Mouse (Mus musculus) spleen, adult 18-20 months (tissue): Measurements from ENCODE around the gene Atp6v1d.

ENCODE experiments used
- DNase-seq, 2 experiments: peaks; one replicate each; pipeline ENCODE4 v3.0.0; 2022; ENCODE audit warnings: mixed read lengths in 2 of 2

Atp6v1d gene

GRCm38 (mm10) chr12:78861496-78862253, at the start of gene Atp6v1d, which contains the start of gene Eif2s1:
Atp6v1d (minus strand) TSS chr12:78861638.
Eif2s1 (plus strand) TSS chr12:78861819.
- DNase-seq = peak; percentile 91 to 98

- no peak for DNase-seq
Observed at GRCm38 (mm10) chr12:78910684-78911461, 49.4 kb upstream of the Atp6v1d start.

DNA sequence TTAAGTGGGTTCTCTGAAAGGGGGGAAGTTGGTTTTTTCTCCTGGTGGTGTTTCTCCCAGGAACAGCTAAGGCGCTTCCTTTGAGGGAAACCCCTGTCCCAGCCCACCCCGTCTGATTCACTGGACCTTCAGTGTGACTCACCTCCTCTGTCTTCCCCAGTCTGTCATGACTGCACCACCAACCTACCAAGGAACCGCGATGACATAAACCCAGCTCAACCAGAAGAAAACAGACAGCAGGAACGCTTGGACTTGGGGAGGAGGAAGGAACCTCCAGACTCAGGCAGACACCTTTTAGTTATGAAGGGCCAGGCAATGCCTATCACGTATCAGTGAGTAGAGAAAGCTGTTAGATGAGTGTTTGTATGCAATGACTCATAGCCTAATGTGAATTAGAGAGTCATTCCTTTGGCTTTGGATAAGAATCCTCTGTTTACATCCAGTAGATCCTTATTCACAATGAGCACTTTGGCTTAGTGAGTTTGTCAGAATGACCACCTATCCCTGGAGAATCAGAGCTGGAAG, 46.7 kb upstream of the Atp6v1d start:
- DNase-seq = no peak

DNA sequence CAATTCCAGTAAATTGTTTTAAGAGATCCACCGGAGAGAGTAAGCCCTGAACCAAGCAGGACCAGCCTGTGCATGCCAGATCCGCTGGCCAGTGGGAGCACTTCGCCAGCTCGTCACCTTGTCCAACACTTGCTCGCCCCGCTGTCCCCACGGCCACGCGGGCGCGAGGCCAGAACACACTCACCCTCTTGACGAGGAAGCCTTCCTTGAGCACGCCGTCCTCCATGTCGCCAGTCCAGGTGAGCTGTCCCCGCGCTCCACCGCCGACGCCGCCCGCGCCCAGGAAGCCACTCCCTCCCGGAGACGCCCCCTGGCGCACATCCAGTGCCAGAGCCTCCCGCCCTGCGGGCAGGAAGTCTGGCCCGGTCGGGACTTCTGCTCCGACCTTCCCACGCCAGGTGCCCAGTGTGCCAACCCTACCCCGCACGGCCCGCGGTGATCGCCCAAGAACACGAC, 45.3 kb upstream of the Atp6v1d start, which contains the start of gene Plek2:
Gene Plek2, minus strand, starts transcription at position 258 of the 456 bp plus-strand sequence.
- DNase-seq = peak; percentile 40 to 59

- no peak for DNase-seq
Observed at GRCm38 (mm10) chr12:78904499-78904898, 43.1 kb upstream of the Atp6v1d start.

GRCm38 (mm10) chr12:78903313-78903712, 41.9 kb upstream of the Atp6v1d start:
- no peak for DNase-seq

- DNase-seq = peak; percentile 53 to 58
Observed at GRCm38 (mm10) chr12:78901467-78901866, 40.0 kb upstream of the Atp6v1d start.

GRCm38 (mm10) chr12:78897861-78898260, 36.4 kb upstream of the Atp6v1d start:
- no peak for DNase-seq

GRCm38 (mm10) chr12:78891149-78891548, 29.7 kb upstream of the Atp6v1d start:
- no peak for DNase-seq

GRCm38 (mm10) chr12:78890062-78890461, 28.6 kb upstream of the Atp6v1d start:
- no peak for DNase-seq

- DNase-seq = no peak
Observed at GRCm38 (mm10) chr12:78874581-78874980, 13.1 kb upstream of the Atp6v1d start.

DNA sequence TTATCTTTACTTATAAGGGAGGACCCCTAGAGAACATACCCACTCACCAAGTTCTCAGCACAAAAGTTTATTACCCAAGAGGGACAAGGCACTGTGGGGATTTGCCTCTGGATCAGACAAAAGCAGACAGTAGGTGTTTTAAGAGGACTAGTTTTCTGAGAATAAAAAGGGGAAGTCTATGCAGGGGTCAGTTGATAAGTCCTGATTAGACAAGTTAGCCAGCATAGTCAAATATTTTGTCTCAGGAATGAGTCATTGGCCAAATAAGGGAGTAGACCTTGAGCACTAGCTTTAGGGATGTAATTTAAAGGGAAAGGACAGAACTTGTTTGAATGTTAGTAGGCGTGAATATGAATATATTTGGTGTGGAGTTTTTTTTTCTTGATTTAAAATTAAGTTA, 6.7 kb upstream of the Atp6v1d start:
- no peak for DNase-seq

GRCm38 (mm10) chr12:78865434-78865833, 4.0 kb upstream of the Atp6v1d start:
- peak in 1 of 2 experiments; percentile 27 for DNase-seq

DNA sequence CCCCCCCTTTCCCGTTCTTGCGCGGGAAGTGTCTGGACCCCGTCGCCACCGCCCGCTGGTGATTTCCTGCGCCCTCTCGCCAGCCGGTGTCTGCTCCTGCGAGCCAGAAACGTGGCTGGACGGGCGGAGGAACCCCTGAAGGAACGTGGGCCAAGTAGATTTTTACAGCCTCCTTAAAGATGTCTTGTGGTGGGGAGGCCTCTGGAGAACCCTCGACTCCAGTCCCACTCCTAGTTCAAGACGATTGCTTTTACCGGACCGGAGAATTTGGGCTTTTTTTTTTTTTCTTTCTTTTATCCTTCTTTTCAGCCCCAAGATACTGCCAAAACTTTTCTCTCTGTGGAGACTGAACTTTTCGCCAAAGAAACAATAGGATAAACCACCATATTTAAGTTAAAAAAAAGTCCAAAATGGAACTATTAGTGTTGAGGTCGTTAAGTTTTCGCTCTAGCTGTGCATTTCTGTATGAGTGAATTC, 854 bp upstream of the Atp6v1d start:
- no peak for DNase-seq

GRCm38 (mm10) chr12:78860921-78861495, 430 bp downstream of the Atp6v1d start:
- DNase-seq = no peak

DNA sequence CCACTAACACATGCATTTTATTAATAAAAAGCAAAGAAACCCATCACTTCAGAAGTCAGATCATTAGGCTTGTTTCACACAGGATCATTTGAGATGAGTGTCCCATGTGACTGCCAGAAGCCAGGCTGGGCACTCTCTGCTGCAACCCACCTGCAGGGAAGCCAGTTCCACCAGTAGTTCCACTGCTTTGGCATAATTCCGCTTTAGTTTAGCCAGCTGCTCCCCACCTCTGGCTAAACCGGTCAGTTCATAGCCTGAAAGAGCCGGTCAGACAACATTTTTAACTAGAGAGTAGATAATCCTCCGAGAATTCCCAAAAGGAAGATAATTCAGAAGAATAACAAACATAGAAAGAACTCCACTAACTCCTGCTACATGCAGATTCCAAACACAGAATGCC, 13.2 kb downstream of the Atp6v1d start:
- DNase-seq = no peak

DNA sequence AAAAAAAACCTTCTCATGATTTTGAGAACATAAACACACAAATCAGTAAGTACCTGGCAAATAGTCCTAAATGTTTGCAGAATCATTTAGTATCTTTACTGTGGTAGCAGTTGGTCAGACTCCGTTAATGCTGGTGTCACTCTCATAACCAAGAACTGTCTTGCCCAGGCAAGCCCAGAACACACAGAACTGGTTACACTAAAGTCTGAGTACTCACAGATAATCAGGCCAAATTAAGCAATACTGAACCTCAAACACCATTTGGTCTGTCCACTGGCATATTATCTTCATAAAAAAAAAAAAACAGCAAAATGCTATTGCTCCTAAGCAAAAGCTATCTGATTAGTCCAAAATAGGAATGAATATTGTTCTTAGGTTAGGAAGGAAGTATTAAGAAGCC, 19.0 kb downstream of the Atp6v1d start:
- DNase-seq = no peak

DNA sequence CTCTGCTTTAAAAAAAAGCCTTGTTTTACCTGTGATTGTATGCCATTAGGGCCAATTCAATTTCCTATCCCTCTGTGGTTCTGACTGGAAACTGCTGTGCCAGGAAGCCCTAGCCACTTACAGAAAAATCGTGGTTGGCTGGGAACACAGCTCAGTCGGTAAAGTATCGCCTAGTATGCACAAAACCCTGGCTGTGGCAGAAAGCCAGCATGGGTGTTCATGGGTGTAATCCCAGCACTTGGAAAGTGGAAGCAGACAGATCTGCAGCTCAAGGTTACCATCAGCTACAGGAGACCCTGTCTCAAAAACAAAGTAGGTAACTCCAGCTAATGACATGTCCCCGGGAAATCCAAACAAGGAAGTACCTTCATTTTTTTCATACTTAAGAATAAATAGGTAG, 21.5 kb downstream of the Atp6v1d start:
- no peak for DNase-seq

GRCm38 (mm10) chr12:78834496-78834895, 26.9 kb downstream of the Atp6v1d start:
- no peak for DNase-seq

GRCm38 (mm10) chr12:78814437-78814836, 47.0 kb downstream of the Atp6v1d start:
- no peak for DNase-seq

DNA sequence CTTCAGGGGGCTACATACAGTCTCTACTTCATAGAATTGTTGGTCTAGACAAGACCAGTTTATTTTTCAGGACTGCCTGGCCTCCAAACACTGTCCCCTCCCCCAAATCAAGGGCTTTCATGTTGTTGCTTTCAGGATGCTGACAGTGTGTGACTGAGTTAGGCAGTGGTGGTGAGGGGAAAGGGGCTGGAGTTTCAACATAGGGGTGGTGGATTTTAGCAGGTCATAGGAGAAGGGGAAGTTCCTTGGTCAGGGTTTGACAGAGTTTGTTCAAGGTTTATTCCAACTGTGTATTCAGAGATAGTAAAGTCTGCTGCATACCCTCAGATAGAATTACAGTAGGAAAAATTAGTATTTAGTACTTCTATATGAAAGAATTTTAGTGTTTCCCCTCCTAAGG, 59.6 kb downstream of the Atp6v1d start:
- no peak for DNase-seq

- no peak for DNase-seq
Observed at GRCm38 (mm10) chr12:78800036-78800435, 61.4 kb downstream of the Atp6v1d start.

DNA sequence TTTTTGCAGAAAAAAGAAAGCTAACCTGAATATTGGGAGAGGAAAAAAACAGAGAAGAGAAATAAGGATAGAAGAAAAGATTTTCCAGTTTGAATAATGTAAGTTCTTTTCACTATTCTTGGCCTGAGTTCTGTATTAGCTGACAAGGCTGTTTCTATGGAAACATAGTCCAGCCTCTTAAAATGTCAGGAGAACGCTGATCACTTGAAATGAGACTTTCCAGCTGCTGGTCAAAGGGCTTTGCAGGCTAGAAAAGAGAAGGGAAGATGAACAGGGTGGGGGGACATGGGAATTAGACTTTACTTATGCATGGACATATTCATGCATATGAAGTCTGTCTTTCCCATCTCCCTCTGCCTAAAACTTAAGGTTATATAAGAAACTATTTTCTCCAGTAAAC, 67.2 kb downstream of the Atp6v1d start:
- DNase-seq = no peak
